Mouse (Mus musculus) spleen, adult 18-20 months (tissue): ENCODE data around the gene Itpr3.

Experiments
- DNase-seq, 2 experiments: peaks; one replicate each; pipeline ENCODE4 v3.0.0; 2022; ENCODE audit warnings: mixed read lengths in 2 of 2

Itpr3 gene

DNA sequence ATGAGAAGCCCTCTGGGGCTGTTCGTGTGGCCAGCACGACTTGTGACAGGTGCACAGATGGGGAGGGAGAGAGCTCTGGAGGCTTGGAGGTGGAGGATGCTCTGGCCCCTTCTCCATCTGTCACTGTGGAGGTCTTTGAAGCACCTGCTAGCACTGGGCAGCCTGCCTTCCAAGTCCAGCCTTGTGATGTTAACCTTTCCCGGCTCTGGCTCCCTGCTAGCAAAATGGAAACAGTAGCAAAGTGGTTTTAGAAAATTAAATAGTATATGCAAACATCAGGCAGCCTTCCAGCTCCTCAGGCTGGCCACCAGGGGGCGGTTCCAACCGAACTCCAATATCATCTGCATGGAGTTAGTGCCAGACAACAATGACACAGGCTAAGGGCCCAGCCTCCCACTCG, 14.5 kb downstream of the Itpr3 start:
- peak in 1 of 2 experiments; percentile 39 for DNase-seq

- no peak for DNase-seq
Measured at GRCm38 (mm10) chr17:27072363-27072762, 15.3 kb downstream of the Itpr3 start.

DNA sequence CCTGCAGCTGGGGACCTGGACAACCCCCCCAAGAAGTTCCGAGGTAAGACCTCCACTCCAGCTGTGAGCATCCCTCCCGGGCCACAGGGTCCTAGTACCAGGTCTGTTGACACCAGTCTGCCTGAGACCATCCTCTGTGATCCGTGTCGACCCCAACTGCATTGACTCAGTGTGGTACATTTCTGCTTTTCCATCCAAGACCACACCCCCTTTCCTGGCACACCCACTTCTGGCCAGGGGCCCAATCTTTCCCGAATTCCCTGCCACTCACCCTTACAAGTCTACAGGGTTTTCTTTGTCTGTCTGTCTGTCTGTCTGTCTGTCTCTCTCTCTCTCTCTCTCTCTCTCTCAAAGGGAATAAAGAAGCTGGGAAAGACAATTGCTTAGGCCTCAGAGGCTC, 16.0 kb downstream of the Itpr3 start:
- DNase-seq = no peak

- no peak for DNase-seq
Measured at GRCm38 (mm10) chr17:27073778-27074177, 16.7 kb downstream of the Itpr3 start.

GRCm38 (mm10) chr17:27074236-27074635, 17.1 kb downstream of the Itpr3 start:
- peak in 1 of 2 experiments; percentile 30 for DNase-seq

DNA sequence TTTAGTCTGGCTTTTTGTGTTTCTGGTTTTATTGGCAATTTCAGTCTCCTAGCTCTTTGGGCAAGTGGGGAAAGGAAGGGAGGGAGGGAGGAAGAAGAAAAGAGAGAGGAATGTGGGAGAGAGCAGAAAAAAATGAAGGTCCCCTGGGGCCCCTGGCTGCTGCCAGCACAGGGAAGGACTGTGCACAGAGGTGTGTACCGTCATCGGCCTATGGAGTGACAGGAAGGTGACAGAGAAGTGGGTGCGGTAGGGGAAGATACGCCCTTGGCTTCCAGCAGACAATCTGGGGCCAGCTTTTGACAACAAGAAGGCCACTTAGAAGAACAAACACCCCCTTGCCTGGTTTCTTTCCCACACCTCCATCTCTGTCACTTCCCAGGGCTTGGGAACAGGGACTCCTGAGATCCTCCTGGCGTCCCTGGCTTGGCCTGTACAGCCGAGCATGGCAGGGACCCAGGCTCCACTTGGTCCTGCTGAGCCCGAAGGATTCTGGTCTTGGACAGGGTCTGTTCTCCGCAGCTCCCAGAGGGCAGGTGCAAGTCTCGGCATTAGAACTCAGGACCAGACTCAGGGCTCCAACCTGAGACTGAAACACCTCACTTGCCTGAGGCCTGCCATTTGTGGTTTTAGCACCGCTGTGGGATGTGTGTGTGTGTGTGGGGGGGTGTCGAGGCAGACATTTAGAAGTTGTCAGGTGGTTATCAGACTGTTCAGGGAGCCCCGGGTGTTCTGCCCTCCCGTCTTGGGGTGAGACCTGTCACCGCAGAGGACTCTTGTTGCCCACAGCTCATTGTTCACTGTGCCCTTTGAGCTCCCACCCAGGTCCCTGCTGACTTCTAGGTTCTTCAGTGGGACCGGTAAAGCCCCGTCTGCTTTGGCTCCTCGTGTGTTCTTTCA, 18.0 kb downstream of the Itpr3 start:
- DNase-seq = no peak

DNA sequence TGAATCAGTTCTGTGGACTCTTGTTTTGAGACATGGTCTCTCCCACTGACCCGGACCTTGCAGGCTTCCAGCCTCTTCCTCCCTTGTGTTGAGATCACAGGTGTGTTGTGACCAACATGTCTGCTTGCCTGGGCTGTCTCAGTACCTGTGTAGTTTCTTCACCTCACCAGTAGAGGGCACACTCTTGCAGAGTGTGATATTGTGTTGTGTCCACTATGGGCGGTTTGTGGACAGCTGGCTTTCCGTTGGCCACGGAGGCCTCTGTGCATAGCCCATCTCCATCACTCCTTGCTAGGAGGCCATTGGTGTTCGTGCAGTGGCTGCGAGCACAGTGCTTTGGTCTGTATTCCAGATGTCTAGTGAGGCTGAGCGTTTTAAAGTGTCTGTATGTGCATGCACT, 20.0 kb downstream of the Itpr3 start:
- DNase-seq = no peak

DNA sequence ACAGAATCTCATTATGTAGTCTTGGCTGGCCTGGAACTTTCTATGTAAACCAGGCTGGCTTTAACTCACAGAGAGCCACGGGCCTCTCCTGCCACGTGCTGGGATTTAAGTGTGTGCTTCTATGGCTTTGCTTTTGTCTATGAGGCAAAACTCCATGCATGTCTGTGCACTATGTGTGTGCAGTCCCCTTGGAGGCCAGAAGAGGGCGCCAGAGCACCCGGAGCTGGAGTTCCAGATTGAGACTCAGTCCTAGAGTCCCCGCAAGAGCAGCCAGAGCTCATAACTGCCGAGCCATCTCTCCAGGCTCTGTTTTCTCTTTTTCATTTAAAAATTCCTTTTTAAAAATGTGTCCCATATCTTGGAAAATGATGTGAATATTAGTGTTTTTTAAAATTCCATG, 20.8 kb downstream of the Itpr3 start:
- DNase-seq = no peak

- DNase-seq = no peak
Measured at GRCm38 (mm10) chr17:27078499-27078898, 21.4 kb downstream of the Itpr3 start.

GRCm38 (mm10) chr17:27081868-27082267, 24.8 kb downstream of the Itpr3 start:
- no peak for DNase-seq

GRCm38 (mm10) chr17:27082796-27083195, 25.7 kb downstream of the Itpr3 start:
- no peak for DNase-seq

DNA sequence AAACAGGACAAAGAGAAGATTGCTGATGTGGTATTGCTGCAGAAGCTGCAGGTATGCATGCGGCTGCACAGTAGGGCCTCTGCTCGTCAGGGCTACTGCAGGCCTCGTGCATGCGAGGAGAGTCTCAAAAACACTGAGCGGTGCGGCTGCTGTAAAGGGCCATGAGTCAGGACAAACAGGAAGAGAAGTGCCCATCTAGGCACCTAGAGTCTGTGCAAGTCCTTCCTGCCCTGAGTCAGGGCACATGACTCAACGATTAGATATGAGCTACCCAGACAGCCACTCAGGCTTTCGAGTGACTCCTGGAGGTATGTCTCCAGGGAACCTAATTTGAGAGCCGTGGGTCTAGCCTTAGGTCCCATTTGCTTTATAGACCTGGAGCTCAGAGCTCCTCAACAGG, 26.5 kb downstream of the Itpr3 start:
- DNase-seq = no peak

- DNase-seq = peak; percentile 51 to 76
Measured at GRCm38 (mm10) chr17:27085676-27086075, 28.6 kb downstream of the Itpr3 start.

DNA sequence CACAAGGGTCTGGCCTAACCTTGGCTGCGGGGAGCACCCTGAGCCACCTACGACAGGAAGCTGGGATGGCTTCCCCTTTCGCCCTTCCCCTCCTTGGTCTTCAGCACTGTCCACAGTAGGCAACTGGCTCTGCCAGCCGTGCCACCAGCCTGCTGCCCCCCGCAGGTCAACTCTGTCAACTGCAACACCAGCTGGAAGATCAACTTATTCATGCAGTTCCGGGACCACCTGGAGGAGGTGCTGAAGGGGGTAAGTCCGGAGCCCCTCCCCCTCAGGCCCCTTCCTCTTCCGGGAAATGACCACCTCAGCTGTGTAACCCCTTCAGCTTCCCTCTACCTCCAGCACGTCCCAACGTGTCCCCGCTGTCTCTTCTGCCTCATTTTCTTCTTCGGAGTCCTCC, 30.3 kb downstream of the Itpr3 start:
- DNase-seq = peak in 1 of 2 experiments; percentile 52

GRCm38 (mm10) chr17:27090068-27090467, 33.0 kb downstream of the Itpr3 start:
- no peak for DNase-seq

DNA sequence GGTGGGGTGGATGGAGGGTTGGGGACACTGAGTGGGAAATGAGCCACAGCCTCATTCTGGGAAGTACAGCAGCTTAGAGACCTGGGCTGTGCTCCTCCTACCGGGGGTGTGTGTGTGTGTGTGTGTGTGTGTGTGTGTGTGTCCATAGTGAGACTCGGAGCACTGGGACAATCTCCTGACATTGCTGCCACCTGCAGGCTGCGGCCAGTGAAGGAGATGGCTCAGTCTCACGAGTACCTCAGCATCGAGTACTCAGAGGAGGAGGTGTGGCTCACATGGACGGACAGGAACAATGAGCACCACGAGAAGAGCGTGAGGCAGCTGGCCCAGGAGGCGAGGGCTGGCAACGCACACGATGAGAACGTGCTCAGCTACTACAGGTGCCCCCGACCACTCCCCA, 38.6 kb downstream of the Itpr3 start:
- DNase-seq = no peak

GRCm38 (mm10) chr17:27101675-27102074, 44.6 kb downstream of the Itpr3 start:
- DNase-seq = no peak

DNA sequence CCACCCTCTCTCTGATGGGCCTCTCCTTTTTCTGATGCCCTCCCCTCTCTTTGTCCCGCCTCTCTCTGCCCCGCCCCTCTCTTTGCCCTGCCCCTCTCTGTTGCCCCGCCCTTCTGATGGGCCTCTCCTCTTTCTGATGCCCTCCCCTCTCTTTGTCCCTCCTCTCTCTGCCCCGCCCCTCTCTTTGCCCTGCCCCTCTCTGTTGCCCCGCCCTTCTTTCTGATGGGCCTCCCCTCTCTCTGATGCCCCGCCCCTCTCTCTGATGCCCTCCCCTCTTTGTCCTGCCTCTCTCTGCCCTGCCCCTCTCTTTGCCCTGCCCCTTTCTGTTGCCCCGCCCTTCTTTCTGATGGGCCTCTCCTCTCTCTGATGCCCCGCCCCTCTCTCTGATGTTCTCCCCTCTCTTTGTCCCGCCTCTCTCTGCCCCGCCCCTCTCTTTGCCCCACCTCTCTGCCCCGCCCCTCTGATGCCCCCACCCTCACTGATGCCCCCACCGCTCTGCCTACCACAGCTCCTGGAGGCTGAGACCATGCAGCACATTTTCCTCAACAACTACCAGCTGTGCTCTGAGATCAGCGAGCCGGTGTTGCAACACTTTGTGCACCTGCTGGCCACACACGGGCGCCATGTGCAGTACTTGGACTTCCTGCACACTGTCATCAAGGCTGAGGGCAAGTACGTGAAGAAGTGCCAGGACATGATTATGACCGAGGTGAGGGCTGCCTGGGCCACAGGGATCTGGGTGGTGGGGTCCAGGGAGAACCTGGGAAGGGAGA, 48.8 kb downstream of the Itpr3 start:
- DNase-seq = no peak

DNA sequence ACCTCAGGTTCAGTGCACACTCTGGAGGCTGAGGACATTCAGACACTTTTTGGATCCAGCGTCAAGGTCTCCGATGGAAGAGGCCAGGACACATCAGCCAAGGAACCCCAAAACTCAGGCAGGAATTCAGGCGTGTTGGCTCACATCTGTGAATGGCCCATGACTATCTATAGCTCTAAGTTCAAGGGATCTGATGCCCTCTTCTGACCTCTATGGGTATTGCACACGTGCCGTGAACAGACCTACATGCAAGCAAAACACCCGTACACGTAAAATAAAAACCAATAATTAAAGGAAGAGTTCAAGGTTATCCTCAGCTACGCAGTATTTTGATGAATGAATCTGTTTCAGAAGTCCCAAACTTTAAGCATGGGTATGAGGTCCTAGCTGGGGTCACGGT, 49.6 kb downstream of the Itpr3 start:
- peak in 1 of 2 experiments; percentile 33 for DNase-seq

- DNase-seq = no peak
Measured at GRCm38 (mm10) chr17:27107936-27108335, 50.8 kb downstream of the Itpr3 start.

DNA sequence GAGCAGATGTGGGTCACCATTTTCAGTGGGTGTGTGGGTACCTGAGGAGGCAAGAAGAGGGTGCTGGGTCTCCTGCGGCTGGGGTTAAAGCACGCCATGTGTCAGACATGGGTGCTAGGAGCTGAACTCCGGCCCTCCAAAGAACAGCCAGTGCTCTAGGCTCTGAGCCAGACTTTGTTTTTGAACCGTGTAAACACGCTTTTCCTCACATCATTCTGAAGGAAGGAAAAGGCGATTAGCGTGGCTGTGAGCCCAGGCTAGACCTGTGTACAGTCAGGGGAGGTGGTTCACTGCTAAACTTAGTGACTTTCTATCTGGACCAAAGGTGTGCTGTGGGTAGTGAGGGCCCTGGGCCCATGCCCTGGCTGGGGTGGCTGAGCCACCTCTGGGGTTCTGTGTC, 53.0 kb downstream of the Itpr3 start:
- DNase-seq = no peak

DNA sequence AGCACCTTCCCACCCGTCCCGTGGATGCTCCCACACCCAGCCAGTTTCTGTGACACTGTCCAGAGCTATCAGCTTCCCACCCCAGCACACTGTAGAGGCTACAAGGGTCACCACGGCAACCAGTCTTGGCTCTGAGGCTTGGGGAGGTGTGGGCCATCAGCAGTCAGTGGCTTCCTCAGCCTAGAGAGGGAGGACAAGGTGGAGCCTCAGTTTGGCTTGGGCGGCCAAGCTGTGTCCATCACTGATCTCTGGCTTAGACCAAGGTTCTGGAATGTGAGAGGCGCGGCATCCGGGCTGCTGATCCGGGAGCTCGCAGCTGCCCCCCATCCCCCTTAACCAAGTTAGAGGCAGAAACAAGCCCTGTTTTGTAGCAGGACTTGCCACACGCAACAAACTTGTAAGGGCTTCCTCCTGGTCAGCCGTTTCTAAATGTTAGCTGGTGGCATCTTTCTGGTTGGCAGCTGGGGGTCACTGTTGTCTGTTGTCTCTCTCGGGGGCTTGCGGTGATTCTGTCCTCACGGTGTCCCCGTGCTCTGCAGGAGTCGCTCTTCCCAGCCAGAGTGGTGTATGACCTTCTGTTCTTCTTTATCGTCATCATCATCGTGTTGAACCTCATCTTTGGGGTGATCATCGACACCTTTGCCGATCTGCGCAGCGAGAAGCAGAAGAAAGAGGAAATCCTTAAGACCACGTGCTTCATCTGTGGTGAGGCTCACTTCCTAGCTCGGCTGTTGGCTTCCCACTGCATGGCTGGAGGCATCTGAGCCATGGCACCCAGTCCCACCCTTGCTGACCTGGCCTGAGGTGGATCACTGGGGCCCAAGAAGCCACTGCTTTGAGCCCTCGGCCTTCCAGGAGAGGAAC, 61.8 kb downstream of the Itpr3 start:
- DNase-seq = no peak

DNA sequence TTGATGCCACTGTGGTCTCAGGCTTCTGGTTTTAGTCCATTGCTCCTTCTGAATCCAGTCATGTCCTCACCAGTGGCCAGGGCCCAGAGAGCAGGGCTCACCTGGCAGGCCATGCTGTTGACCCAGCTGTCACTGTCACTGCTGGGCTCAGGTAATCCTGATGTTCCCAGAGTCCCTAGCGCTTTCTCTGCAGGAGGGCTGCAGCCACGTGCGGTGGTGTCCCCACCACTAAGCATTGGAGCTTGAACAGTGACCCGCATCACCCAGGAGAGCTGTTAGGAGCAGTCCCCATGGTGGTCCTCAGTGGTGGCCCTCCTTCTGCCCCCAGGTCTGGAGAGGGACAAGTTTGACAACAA, 62.4 kb downstream of the Itpr3 start:
- DNase-seq = no peak
